ENCODE assay signal across 10 mouse cellular contexts in the genomic region with DNA sequence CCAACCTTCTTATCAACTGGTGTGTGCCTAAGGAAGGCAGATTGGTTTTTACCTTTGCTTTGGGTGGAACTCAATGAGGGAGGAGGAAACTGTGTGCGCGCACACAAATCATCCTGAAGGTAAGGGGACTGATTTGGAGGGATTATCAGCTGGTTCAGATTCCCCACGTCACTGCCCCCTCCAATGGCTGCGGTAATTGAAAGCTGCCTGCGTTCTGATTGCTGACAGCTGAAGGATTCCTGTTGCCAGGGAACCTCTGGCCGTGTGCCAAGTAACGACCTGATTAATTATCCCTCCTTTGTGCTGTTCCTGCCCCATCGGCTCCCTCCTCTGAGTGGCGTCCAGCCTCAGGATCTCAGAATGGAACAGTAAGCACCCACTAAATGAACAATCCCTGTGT.
DNase-seq lines count a peak whose midpoint lies in the region; ATAC-seq and TF ChIP-seq lines count a peak whose summit lies in the region.
"Had no signal": no experiment of that assay in that cellular context is flagged by ENCODE, and none has a peak within 500 bp of the region (broad histone marks: within the 10 kb centered on the region; RNA-seq: fewer than 3 reads in every experiment).

No protein-coding gene starts in this region.

- 36% methylated on average over 9 of the region's 9 CpGs for WGBS in liver, postnatal 0 days (ENCODE audit: insufficient replicate concordance)
- 36% methylated on average over 9 of the region's 9 CpGs for WGBS in liver, embryonic 12.5 days (ENCODE audit: insufficient replicate concordance)
- 12% methylated on average over 9 of the region's 9 CpGs for WGBS in forebrain, embryonic 10.5 days
- 10% methylated on average over 9 of the region's 9 CpGs for WGBS in hindbrain, postnatal 0 days
- 14% methylated on average over 9 of the region's 9 CpGs for WGBS in stomach, postnatal 0 days

- no peak overlapping the region for H3K27ac ChIP-seq in liver, postnatal 0 days (ENCODE audit: low read depth)
- H3K27ac ChIP-seq in liver, embryonic 12.5 days = no peak overlapping the region
- H3K27ac ChIP-seq in forebrain, embryonic 10.5 days = no peak overlapping the region
- H3K27ac ChIP-seq in hindbrain, postnatal 0 days = no peak overlapping the region
- H3K27ac ChIP-seq in stomach, postnatal 0 days (replicated peaks) = no peak overlapping the region

- no peak for TF ChIP-seq EP300 in liver, postnatal 0 days (IDR thresholded peaks at IDR 0.05; ENCODE audit: low read depth)
- TF ChIP-seq EP300 in stomach, postnatal 0 days (optimal IDR thresholded peaks at IDR 0.05) = no peak

- H3K4me1 ChIP-seq in liver, postnatal 0 days (ENCODE audit: insufficient read depth) = no peaks in the 10 kb centered on the region
- H3K4me1 ChIP-seq in liver, embryonic 12.5 days = no peaks in the 10 kb centered on the region
- peaks cover 13% of the 10 kb centered on the region for H3K4me1 ChIP-seq in forebrain, embryonic 10.5 days
- peaks cover 6% of the 10 kb centered on the region; the same call in 1 of the 2 replicates for H3K4me1 ChIP-seq in hindbrain, postnatal 0 days (ENCODE audit: insufficient read depth, low read length)
- 0 out of 2 replicates have a peak, but pooled peaks cover 2% of the 10 kb centered on the region for H3K4me1 ChIP-seq in stomach, postnatal 0 days (replicated peaks; ENCODE audit: control insufficient read depth, insufficient read depth)

- no peaks in the 10 kb centered on the region for H3K36me3 ChIP-seq in liver, postnatal 0 days (replicated peaks; ENCODE audit: insufficient read depth, low read length)
- no peaks in the 10 kb centered on the region for H3K36me3 ChIP-seq in liver, embryonic 12.5 days
- H3K36me3 ChIP-seq in forebrain, embryonic 10.5 days (replicated peaks) = no peaks in the 10 kb centered on the region
- H3K36me3 ChIP-seq in hindbrain, postnatal 0 days (ENCODE audit: insufficient read depth, low read length) = no peaks in the 10 kb centered on the region
- H3K36me3 ChIP-seq in stomach, postnatal 0 days (ENCODE audit: control insufficient read depth, insufficient read depth, low read length) = no peaks in the 10 kb centered on the region

- no peak for ATAC-seq in liver, postnatal 0 days
- no peak for ATAC-seq in liver, embryonic 12.5 days
- peak; percentile 83 for ATAC-seq in hindbrain, postnatal 0 days
- ATAC-seq in stomach, postnatal 0 days (ENCODE audit: low FRiP score, low TSS enrichment) = peak; percentile 78
- no peak for ATAC-seq in monocyte, adult 5-6 weeks (replicated peaks; ENCODE audit: insufficient number of reproducible peaks, low FRiP score, low TSS enrichment, poor library complexity, severe bottlenecking)
- ATAC-seq: Patski had no signal

- H3K4me2 ChIP-seq in liver, postnatal 0 days (ENCODE audit: low read depth, low read length) = no peak overlapping the region
- no peak overlapping the region for H3K4me2 ChIP-seq in liver, embryonic 12.5 days
- peak overlapping the region; percentile 11 for H3K4me2 ChIP-seq in hindbrain, postnatal 0 days (ENCODE audit: low read depth, low read length)
- H3K4me2 ChIP-seq in stomach, postnatal 0 days (replicated peaks; ENCODE audit: low read depth) = no peak overlapping the region; the same call in 1 of the 2 replicates

- no peak for TF ChIP-seq CTCF in liver, postnatal 0 days (IDR thresholded peaks at IDR 0.05; ENCODE audit: low read depth)
- no peak for TF ChIP-seq CTCF in hindbrain, postnatal 0 days (IDR thresholded peaks at IDR 0.05; ENCODE audit: low read depth)
- TF ChIP-seq CTCF in stomach, postnatal 0 days (IDR thresholded peaks at IDR 0.05; ENCODE audit: low read depth) = no peak

- H3K9ac ChIP-seq in liver, postnatal 0 days (replicated peaks) = no peak overlapping the region
- no peak overlapping the region for H3K9ac ChIP-seq in liver, embryonic 12.5 days
- no peak overlapping the region for H3K9ac ChIP-seq in hindbrain, postnatal 0 days (replicated peaks; ENCODE audit: low read length)
- H3K9ac ChIP-seq in stomach, postnatal 0 days (ENCODE audit: low read length) = no peak overlapping the region

- no peaks in the 10 kb centered on the region for H3K27me3 ChIP-seq in liver, postnatal 0 days (ENCODE audit: insufficient read depth, low read length)
- no peaks in the 10 kb centered on the region for H3K27me3 ChIP-seq in liver, embryonic 12.5 days (replicated peaks)
- H3K27me3 ChIP-seq in forebrain, embryonic 10.5 days (ENCODE audit: poor library complexity, severe bottlenecking) = peaks cover 84% of the 10 kb centered on the region
- no peaks in the 10 kb centered on the region for H3K27me3 ChIP-seq in hindbrain, postnatal 0 days (ENCODE audit: insufficient read depth, low read length)
- no peaks in the 10 kb centered on the region for H3K27me3 ChIP-seq in stomach, postnatal 0 days (ENCODE audit: control insufficient read depth, insufficient read depth, low read length)
- H3K27me3 ChIP-seq: Patski had no signal

- H3K4me3 ChIP-seq in liver, postnatal 0 days (ENCODE audit: low read depth, low read length) = no peak overlapping the region
- no peak overlapping the region for H3K4me3 ChIP-seq in liver, embryonic 12.5 days
- no peak overlapping the region for H3K4me3 ChIP-seq in forebrain, embryonic 10.5 days
- H3K4me3 ChIP-seq in hindbrain, postnatal 0 days (ENCODE audit: low read length) = no peak overlapping the region
- no peak overlapping the region for H3K4me3 ChIP-seq in stomach, postnatal 0 days (ENCODE audit: low read depth, low read length)
- H3K4me3 ChIP-seq: myocyte had no signal

- peak; percentile 38 for DNase-seq in liver, postnatal 0 days
- DNase-seq in forebrain, embryonic 10.5 days (ENCODE audit: extremely low spot score, low spot score) = peak; percentile 81
- DNase-seq in hindbrain, postnatal 0 days (ENCODE audit: low spot score) = peak; percentile 83
- DNase-seq in lung, postnatal 14 days = peak; percentile 42
- DNase-seq in stomach, postnatal 0 days (ENCODE audit: low spot score) = peak; percentile 83
- no peak for DNase-seq in spleen, postnatal 4 days (ENCODE audit: low spot score in 2 of 2)

- no peaks in the 10 kb centered on the region for H3K9me3 ChIP-seq in liver, postnatal 0 days (ENCODE audit: low read length)
- no peaks in the 10 kb centered on the region for H3K9me3 ChIP-seq in liver, embryonic 12.5 days (replicated peaks)
- H3K9me3 ChIP-seq in forebrain, embryonic 10.5 days = no peaks in the 10 kb centered on the region
- no peaks in the 10 kb centered on the region for H3K9me3 ChIP-seq in hindbrain, postnatal 0 days (ENCODE audit: low read length)
- H3K9me3 ChIP-seq in stomach, postnatal 0 days (ENCODE audit: control insufficient read depth, low read length) = no peaks in the 10 kb centered on the region

Comparison
In these comparisons a context has a peak if more than half of its experiments do, and no peak if none do; other contexts are left out.
1. ATAC-seq: peak in hindbrain, postnatal 0 days (single experiment) and stomach, postnatal 0 days (single experiment); none in liver, postnatal 0 days (single experiment), liver, embryonic 12.5 days (single experiment) and monocyte, adult 5-6 weeks (single experiment).
2. DNase-seq: peak in liver, postnatal 0 days (single experiment), forebrain, embryonic 10.5 days (single experiment), hindbrain, postnatal 0 days (single experiment), lung, postnatal 14 days (single experiment) and stomach, postnatal 0 days (single experiment); none in spleen, postnatal 4 days (0 of 2).